ENCODE assay signal across 9 mouse cellular contexts in the genomic region with DNA sequence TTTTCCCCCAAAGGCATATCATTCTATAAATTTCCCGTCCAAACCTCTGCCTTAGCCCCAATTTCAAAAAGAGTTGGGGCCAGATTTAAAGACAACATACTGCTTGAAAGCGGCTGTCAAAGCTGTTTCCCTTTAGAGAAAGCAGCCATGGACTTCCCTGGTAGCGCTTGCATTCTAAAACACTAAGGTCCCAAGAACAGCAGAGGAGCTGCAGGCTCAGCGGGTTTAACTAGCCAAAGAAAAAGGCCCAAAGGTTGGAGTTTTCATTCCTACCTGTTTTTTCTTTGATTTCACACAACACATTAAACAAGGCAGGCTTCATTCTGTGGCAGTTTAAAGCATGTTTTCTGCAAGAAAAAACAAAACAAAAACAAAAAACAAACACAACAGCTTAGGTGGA. TPM values are rescaled to one million over a fixed set of nuclear protein-coding genes. Genes with fewer than 3 reads are reported as not detected.
A peak's percentile ranks its signal among the peaks of the same experiment; 100 is the strongest.
DNase-seq lines count a peak whose midpoint lies in the region; ATAC-seq lines count a peak whose summit lies in the region.
"Had no signal": no experiment of that assay in that cellular context is flagged by ENCODE, and none has a peak within 500 bp of the region (broad histone marks: within the 10 kb centered on the region; RNA-seq: fewer than 3 reads in every experiment).

No protein-coding gene starts in this region.

- H3K4me2 ChIP-seq in heart, embryonic 12.5 days: peak overlapping the region; percentile 66
- H3K4me2 ChIP-seq in limb, embryonic 13.5 days (replicated peaks): peak overlapping the region; percentile 72

- no peak for DNase-seq in heart, postnatal 25 days (ENCODE audit: low spot score)
- DNase-seq in urinary bladder, postnatal 25 days (ENCODE audit: low spot score): peak; percentile 5
- no peak for DNase-seq in urinary bladder, postnatal 4 days (ENCODE audit: low spot score in 2 of 2)
- no peak for DNase-seq in right cerebral cortex, postnatal 25 days
- DNase-seq in cerebellum, postnatal 10 days: no peak
- DNase-seq: adrenal gland, adult 8-10 months had no signal

- WGBS in heart, embryonic 12.5 days: 19% methylated on average over 4 of the region's 4 CpGs
- WGBS in limb, embryonic 13.5 days: 16% methylated on average over 4 of the region's 4 CpGs

- peak overlapping the region; percentile 33 for H3K4me3 ChIP-seq in heart, embryonic 12.5 days
- peak overlapping the region; percentile 86 for H3K4me3 ChIP-seq in limb, embryonic 13.5 days

- no peak for ATAC-seq in heart, embryonic 12.5 days (ENCODE audit: insufficient number of reproducible peaks, low FRiP score)
- no peak for ATAC-seq in limb, embryonic 13.5 days (ENCODE audit: low FRiP score, low read depth)
- ATAC-seq in CD4-positive, CD25-positive, alpha-beta regulatory T cell, adult 4 months: no peak

- no peaks in the 10 kb centered on the region for H3K27me3 ChIP-seq in heart, embryonic 12.5 days (replicated peaks)
- peaks cover 23% of the 10 kb centered on the region for H3K27me3 ChIP-seq in limb, embryonic 13.5 days

- H3K36me3 ChIP-seq in heart, embryonic 12.5 days: no peaks in the 10 kb centered on the region
- peaks cover under 1% of the 10 kb centered on the region; the same call in 1 of the 2 replicates for H3K36me3 ChIP-seq in limb, embryonic 13.5 days

- intact Hi-C loops in heart, postnatal 25 days (cut with DNase I): loop anchor here (5.0 kb wide), 1 partner anchor 140 kb away; no protein-coding TSS in a partner anchor

- peak overlapping the region; percentile 40; the same call in 1 of the 2 replicates for H3K27ac ChIP-seq in heart, embryonic 12.5 days (ENCODE audit: poor library complexity, severe bottlenecking)
- H3K27ac ChIP-seq in limb, embryonic 13.5 days: no peak overlapping the region

- no peaks in the 10 kb centered on the region for H3K9me3 ChIP-seq in heart, embryonic 12.5 days (replicated peaks)
- H3K9me3 ChIP-seq in limb, embryonic 13.5 days: no peaks in the 10 kb centered on the region

- peak overlapping the region; percentile 64 for H3K9ac ChIP-seq in heart, embryonic 12.5 days
- no peak overlapping the region for H3K9ac ChIP-seq in limb, embryonic 13.5 days

- peaks cover 51% of the 10 kb centered on the region for H3K4me1 ChIP-seq in heart, embryonic 12.5 days (replicated peaks)
- peaks cover 56% of the 10 kb centered on the region for H3K4me1 ChIP-seq in limb, embryonic 13.5 days

RNA-seq across cellular contexts. Expression of a gene that starts 4.5 kb away (rescaled TPM):
- polyA plus RNA-seq in heart, embryonic 12.5 days (2016; fragmentation: Nextera tagmentation; extraction: Ambion mirVana): 26.2 and 26.3 TPM in 2 replicates
- total RNA-seq in heart, postnatal 25 days (2021): 10 to 100 TPM; 51.3 to 55.2 TPM
- polyA plus RNA-seq in limb, embryonic 13.5 days (2015; fragmentation: Nextera tagmentation; extraction: Ambion mirVana): 31.6 and 33.0 TPM in 2 replicates
- polyA plus RNA-seq in CD4-positive, CD25-positive, alpha-beta regulatory T cell, adult 4 months (2017; shearing (Covaris generic)): under 1 TPM; 0.11 to 0.27 TPM

Comparison
In these comparisons a context has a peak if more than half of its experiments do, and no peak if none do; other contexts are left out.
1. RNA of a gene that starts 4.5 kb away (polyA plus RNA-seq): 31.6 to 33.0 TPM in limb, embryonic 13.5 days and 26.2 to 26.3 TPM in heart, embryonic 12.5 days; 0.11 to 0.27 TPM in CD4-positive, CD25-positive, alpha-beta regulatory T cell, adult 4 months; every median in the first group is over 10 times any median in the second.